Mouse (Mus musculus) myocyte (in vitro differentiated cells): Measurements from ENCODE around the gene Ap2s1.

Experiments used
- CEBPB ChIP-seq: IDR thresholded peaks from 2 replicates; pipeline ENCODE4 v1.6.1; 2011; ENCODE audit warnings: mild to moderate bottlenecking, moderate library complexity; ENCODE audit not compliant: poor library complexity, insufficient read depth, severe bottlenecking
- E2F4 ChIP-seq: IDR thresholded peaks from one replicate; pipeline ENCODE4 v1.6.1; 2011; ENCODE audit warnings: mild to moderate bottlenecking, control low read depth, moderate library complexity; ENCODE audit not compliant: insufficient read depth
- MAX ChIP-seq: IDR thresholded peaks from one replicate; pipeline ENCODE4 v1.6.1; 2011; ENCODE audit warnings: low read depth, mild to moderate bottlenecking, control low read depth
- MYOD1 ChIP-seq, 3 experiments: IDR thresholded peaks; one replicate each; pipeline ENCODE4 v1.6.1; 2011; ENCODE audit warnings: control low read depth in 2 of 3, low read depth in 2 of 3, mild to moderate bottlenecking in 2 of 3, moderate library complexity in 1 of 3; ENCODE audit not compliant: insufficient read length in 2 of 3, control insufficient read depth in 1 of 3
- MYOG ChIP-seq, 3 experiments: IDR thresholded peaks; one replicate each; pipeline ENCODE4 v1.6.1; 2011; ENCODE audit warnings: control low read depth in 2 of 3, low read depth in 2 of 3, mild to moderate bottlenecking in 2 of 3; ENCODE audit not compliant: insufficient read length in 2 of 3, control insufficient read depth in 1 of 3, insufficient read depth in 1 of 3
- POLR2A ChIP-seq: IDR thresholded peaks from one replicate; pipeline ENCODE4 v1.6.1; 2011; ENCODE audit warnings: low read depth, mild to moderate bottlenecking, control low read depth, moderate library complexity; ENCODE audit not compliant: insufficient read length
- POLR2AphosphoS2 ChIP-seq: IDR thresholded peaks from one replicate; pipeline ENCODE4 v1.6.1; 2011; ENCODE audit warnings: low read depth, control low read depth; ENCODE audit not compliant: insufficient read length
- REST ChIP-seq: IDR thresholded peaks from one replicate; pipeline ENCODE4 v1.6.1; 2011; ENCODE audit warnings: mild to moderate bottlenecking, control low read depth, moderate library complexity; ENCODE audit not compliant: insufficient read depth, insufficient read length
- SRF ChIP-seq: IDR thresholded peaks from one replicate; pipeline ENCODE4 v1.6.1; 2011; ENCODE audit warnings: low read depth; ENCODE audit not compliant: control insufficient read depth, insufficient read length
- TCF12 ChIP-seq: IDR thresholded peaks from one replicate; pipeline ENCODE4 v1.6.1; 2011; ENCODE audit warnings: mild to moderate bottlenecking, control low read depth; ENCODE audit not compliant: poor library complexity, insufficient read depth, severe bottlenecking
- TCF3 ChIP-seq: IDR thresholded peaks from one replicate; pipeline ENCODE4 v1.6.1; 2011; ENCODE audit warnings: low read depth, control low read depth; ENCODE audit not compliant: insufficient read length
- USF1 ChIP-seq: IDR thresholded peaks from one replicate; pipeline ENCODE4 v1.6.1; 2011; ENCODE audit warnings: low read depth, mild to moderate bottlenecking, control low read depth, moderate library complexity

GRCm38 (mm10) chr7:16731893-16732422 is 6.3 kb upstream of the Ap2s1 start:
- TF ChIP-seq SRF (no peak), REST (no peak), MAX (no peak), E2F4 (no peak), POLR2A (no peak), MYOG (IDR thresholded peaks at IDR 0.05; ENCODE audit: control insufficient read depth in 1 of 3, insufficient read depth in 1 of 3, insufficient read length in 2 of 3, low read depth in 2 of 3) (no peak), USF1 (no peak), POLR2AphosphoS2 (no peak), CEBPB (no peak), TCF12 (no peak), MYOD1 (IDR thresholded peaks at IDR 0.05; ENCODE audit: control insufficient read depth in 1 of 3, insufficient read length in 2 of 3, low read depth in 2 of 3) (no peak), TCF3 (no peak)
